Mouse (Mus musculus): ENCODE data around the gene Btbd11. TPM values are rescaled to one million over a fixed set of nuclear protein-coding genes. Genes with fewer than 3 reads are reported as not detected.

The Btbd11 gene
- polyA plus RNA-seq, 1 experiment, result 4.9 TPM

- no peaks in the 10 kb centered on the region for H3K27me3 ChIP-seq (ENCODE audit: control insufficient read depth, insufficient read depth, low read length, poor library complexity, severe bottlenecking)
- H3K4me1 ChIP-seq (ENCODE audit: control insufficient read depth, insufficient read depth, low read length), result peaks cover 32% of the 10 kb centered on the region
- H3K9me3 ChIP-seq (replicated peaks; ENCODE audit: control insufficient read depth, insufficient read depth, low read length, poor library complexity, severe bottlenecking), result no peaks in the 10 kb centered on the region
- no peak overlapping the region for H3K27ac ChIP-seq (ENCODE audit: insufficient read depth, low read length)
- no peaks in the 10 kb centered on the region for H3K36me3 ChIP-seq (ENCODE audit: control insufficient read depth, insufficient read depth, low read length, poor library complexity, severe bottlenecking)
- no peak overlapping the region for H3K4me3 ChIP-seq (ENCODE audit: low read depth, low read length)
- TF ChIP-seq EP300 (IDR thresholded peaks at IDR 0.05; ENCODE audit: insufficient read depth, low read depth, low read length) (no peak), POLR2A (IDR thresholded peaks at IDR 0.05; ENCODE audit: insufficient read depth, low read length) (no peak), CTCF (IDR thresholded peaks at IDR 0.05; ENCODE audit: low read depth, low read length) (no peak)
- H3K9ac ChIP-seq (ENCODE audit: low read depth, poor library complexity, severe bottlenecking), result no peak overlapping the region
These were observed 122.4 kb downstream of the Btbd11 start for GRCm38 (mm10) chr10:85509000-85509399.

DNA sequence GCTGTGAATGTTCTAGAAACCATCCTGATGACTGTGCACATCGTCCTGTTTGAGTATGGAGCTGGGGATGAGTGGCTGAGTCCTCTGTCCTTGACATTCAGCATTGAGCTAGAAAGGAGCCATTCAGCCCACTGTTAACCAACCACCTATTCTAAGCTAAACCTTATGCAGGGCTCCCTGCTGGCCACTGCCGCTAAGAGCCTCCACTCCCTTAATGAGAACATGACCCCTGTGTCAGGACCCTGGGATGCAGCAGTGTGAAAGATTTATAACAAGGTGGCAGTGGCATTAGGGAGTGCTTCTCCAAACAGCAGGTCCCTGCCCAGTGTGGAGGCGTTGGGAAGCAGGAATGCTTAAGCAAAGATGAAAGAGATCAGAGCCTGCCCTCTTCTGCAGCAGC, 123.7 kb downstream of the Btbd11 start:
- H3K27ac ChIP-seq (ENCODE audit: insufficient read depth, low read length), result peak overlapping the region; percentile 60
- H3K4me3 ChIP-seq (ENCODE audit: low read depth, low read length), result no peak overlapping the region
- H3K36me3 ChIP-seq (ENCODE audit: control insufficient read depth, insufficient read depth, low read length, poor library complexity, severe bottlenecking), result no peaks in the 10 kb centered on the region
- no peaks in the 10 kb centered on the region for H3K27me3 ChIP-seq (ENCODE audit: control insufficient read depth, insufficient read depth, low read length, poor library complexity, severe bottlenecking)
- H3K9me3 ChIP-seq (replicated peaks; ENCODE audit: control insufficient read depth, insufficient read depth, low read length, poor library complexity, severe bottlenecking), result no peaks in the 10 kb centered on the region
- TF ChIP-seq POLR2A (IDR thresholded peaks at IDR 0.05; ENCODE audit: insufficient read depth, low read length) (no peak), EP300 (IDR thresholded peaks at IDR 0.05; ENCODE audit: insufficient read depth, low read depth, low read length) (0 out of 2 replicates have a peak, but pooled peaks have one; percentile 72), CTCF (IDR thresholded peaks at IDR 0.05; ENCODE audit: low read depth, low read length) (no peak)
- H3K4me1 ChIP-seq (ENCODE audit: control insufficient read depth, insufficient read depth, low read length), result peaks cover 32% of the 10 kb centered on the region
- no peak overlapping the region for H3K9ac ChIP-seq (ENCODE audit: low read depth, poor library complexity, severe bottlenecking)

DNA sequence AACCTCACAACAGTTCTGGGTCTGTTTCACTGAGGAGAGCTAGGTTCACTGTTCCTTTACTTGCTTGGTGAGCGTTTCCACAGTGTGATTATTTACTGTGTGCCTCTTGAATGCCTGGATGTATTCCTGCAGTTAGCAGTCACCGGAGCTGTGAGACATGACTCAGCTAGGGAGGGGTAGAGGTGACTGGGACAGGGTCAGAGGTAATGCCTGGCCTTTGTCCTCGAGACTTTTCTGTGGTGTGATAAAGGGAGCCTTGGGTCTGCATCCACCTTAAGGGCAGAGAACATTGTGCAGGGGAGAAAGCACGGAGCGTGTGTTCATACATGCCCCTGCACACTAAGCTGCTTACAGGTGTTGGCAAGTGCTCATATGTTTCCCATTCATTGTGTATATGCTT, 126.2 kb downstream of the Btbd11 start:
- Histone ChIP-seq H3K4me3 (ENCODE audit: low read depth, low read length) (no peak overlapping the region), H3K27me3 (ENCODE audit: control insufficient read depth, insufficient read depth, low read length, poor library complexity, severe bottlenecking) (no peaks in the 10 kb centered on the region), H3K27ac (ENCODE audit: insufficient read depth, low read length) (peak overlapping the region; percentile 42; the same call in 1 of the 2 replicates), H3K9ac (ENCODE audit: low read depth, poor library complexity, severe bottlenecking) (no peak overlapping the region), H3K4me1 (ENCODE audit: control insufficient read depth, insufficient read depth, low read length) (peaks cover 26% of the 10 kb centered on the region), H3K9me3 (replicated peaks; ENCODE audit: control insufficient read depth, insufficient read depth, low read length, poor library complexity, severe bottlenecking) (no peaks in the 10 kb centered on the region), H3K36me3 (ENCODE audit: control insufficient read depth, insufficient read depth, low read length, poor library complexity, severe bottlenecking) (no peaks in the 10 kb centered on the region)
- TF ChIP-seq EP300 (IDR thresholded peaks at IDR 0.05; ENCODE audit: insufficient read depth, low read depth, low read length) (peak; percentile 58; the same call in 1 of the 2 replicates), POLR2A (IDR thresholded peaks at IDR 0.05; ENCODE audit: insufficient read depth, low read length) (no peak)

DNA sequence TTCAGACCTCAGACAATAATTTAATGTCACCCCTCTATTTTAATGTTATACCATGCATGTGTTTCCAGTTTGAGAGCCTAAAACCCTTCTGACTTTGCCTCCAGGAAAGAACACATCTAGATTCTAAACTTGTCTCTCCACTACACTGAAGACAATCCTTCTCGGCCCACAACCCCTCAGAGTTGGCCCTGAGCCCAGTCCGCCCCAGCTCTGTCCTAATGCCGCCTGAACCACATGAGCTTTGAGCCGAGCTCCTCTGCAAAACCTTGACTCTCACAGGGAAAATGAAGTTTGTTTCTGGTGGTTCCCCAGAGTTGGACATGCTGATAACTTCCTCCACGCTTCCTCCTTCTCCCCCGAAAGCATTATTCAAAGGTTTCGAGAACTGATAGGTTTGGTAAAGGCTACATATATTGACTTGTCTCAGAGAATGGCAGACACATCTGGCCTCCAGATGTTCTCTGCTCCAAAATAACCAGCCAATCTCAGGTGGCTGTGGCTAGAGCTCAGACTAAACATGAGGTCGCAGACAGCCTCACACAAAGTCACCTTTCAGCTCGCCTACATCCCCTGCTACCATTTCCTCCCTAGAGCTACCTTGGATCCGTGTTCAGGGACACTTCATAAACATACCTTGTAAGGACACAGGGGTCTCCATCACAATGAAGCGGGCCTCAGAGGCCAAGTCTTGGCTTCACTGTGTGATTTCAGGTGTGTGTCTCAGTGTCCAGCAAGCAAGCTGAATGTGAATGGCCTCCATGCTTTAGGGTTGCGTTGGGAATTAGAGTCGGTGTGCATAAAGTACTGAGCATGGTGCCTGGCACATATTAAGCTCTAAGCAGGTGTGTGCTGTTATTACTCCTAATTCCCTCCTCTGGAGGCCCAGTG, 130.9 kb downstream of the Btbd11 start:
- H3K27me3 ChIP-seq (ENCODE audit: control insufficient read depth, insufficient read depth, low read length, poor library complexity, severe bottlenecking), result no peaks in the 10 kb centered on the region
- no peak for TF ChIP-seq EP300 (IDR thresholded peaks at IDR 0.05; ENCODE audit: insufficient read depth, low read depth, low read length)
- no peak for TF ChIP-seq CTCF (IDR thresholded peaks at IDR 0.05; ENCODE audit: low read depth, low read length)
- no peak for TF ChIP-seq POLR2A (IDR thresholded peaks at IDR 0.05; ENCODE audit: insufficient read depth, low read length)
- no peak overlapping the region for H3K9ac ChIP-seq (ENCODE audit: low read depth, poor library complexity, severe bottlenecking)
- no peak overlapping the region for H3K27ac ChIP-seq (ENCODE audit: insufficient read depth, low read length)
- H3K4me3 ChIP-seq (ENCODE audit: low read depth, low read length), result no peak overlapping the region
- no peaks in the 10 kb centered on the region for H3K9me3 ChIP-seq (replicated peaks; ENCODE audit: control insufficient read depth, insufficient read depth, low read length, poor library complexity, severe bottlenecking)
- peaks cover 10% of the 10 kb centered on the region for H3K4me1 ChIP-seq (ENCODE audit: control insufficient read depth, insufficient read depth, low read length)
- no peaks in the 10 kb centered on the region for H3K36me3 ChIP-seq (ENCODE audit: control insufficient read depth, insufficient read depth, low read length, poor library complexity, severe bottlenecking)

DNA sequence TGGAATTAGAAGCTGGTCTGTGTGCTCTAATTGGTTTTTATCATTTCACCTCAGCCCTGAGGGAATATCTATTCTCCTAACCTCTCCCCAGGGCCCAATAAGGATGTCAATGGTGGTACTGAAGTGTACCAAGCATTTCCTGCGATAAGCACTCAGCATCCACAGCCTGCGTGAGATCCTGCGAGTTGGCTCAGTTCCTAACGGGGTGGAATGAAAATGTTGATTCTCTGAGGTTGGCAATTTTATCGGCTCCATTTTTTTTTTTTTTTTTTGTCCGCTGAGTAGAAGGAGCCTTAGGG, 131.4 kb downstream of the Btbd11 start:
- Histone ChIP-seq H3K9me3 (replicated peaks; ENCODE audit: control insufficient read depth, insufficient read depth, low read length, poor library complexity, severe bottlenecking) (no peaks in the 10 kb centered on the region), H3K36me3 (ENCODE audit: control insufficient read depth, insufficient read depth, low read length, poor library complexity, severe bottlenecking) (no peaks in the 10 kb centered on the region), H3K27me3 (ENCODE audit: control insufficient read depth, insufficient read depth, low read length, poor library complexity, severe bottlenecking) (no peaks in the 10 kb centered on the region), H3K4me3 (ENCODE audit: low read depth, low read length) (no peak overlapping the region), H3K27ac (ENCODE audit: insufficient read depth, low read length) (no peak overlapping the region), H3K4me1 (ENCODE audit: control insufficient read depth, insufficient read depth, low read length) (peaks cover 7% of the 10 kb centered on the region), H3K9ac (ENCODE audit: low read depth, poor library complexity, severe bottlenecking) (no peak overlapping the region)
- no peak for TF ChIP-seq CTCF (IDR thresholded peaks at IDR 0.05; ENCODE audit: low read depth, low read length)

GRCm38 (mm10) chr10:85522220-85522760, 135.7 kb downstream of the Btbd11 start:
- Histone ChIP-seq H3K27me3 (ENCODE audit: control insufficient read depth, insufficient read depth, low read length, poor library complexity, severe bottlenecking) (no peaks in the 10 kb centered on the region), H3K9ac (ENCODE audit: low read depth, poor library complexity, severe bottlenecking) (no peak overlapping the region), H3K36me3 (ENCODE audit: control insufficient read depth, insufficient read depth, low read length, poor library complexity, severe bottlenecking) (no peaks in the 10 kb centered on the region), H3K4me1 (ENCODE audit: control insufficient read depth, insufficient read depth, low read length) (peaks cover 2% of the 10 kb centered on the region), H3K9me3 (replicated peaks; ENCODE audit: control insufficient read depth, insufficient read depth, low read length, poor library complexity, severe bottlenecking) (no peaks in the 10 kb centered on the region), H3K4me3 (ENCODE audit: low read depth, low read length) (no peak overlapping the region), H3K27ac (ENCODE audit: insufficient read depth, low read length) (no peak overlapping the region)
- TF ChIP-seq CTCF (IDR thresholded peaks at IDR 0.05; ENCODE audit: low read depth, low read length), result no peak
- no peak for TF ChIP-seq EP300 (IDR thresholded peaks at IDR 0.05; ENCODE audit: insufficient read depth, low read depth, low read length)
- TF ChIP-seq POLR2A (IDR thresholded peaks at IDR 0.05; ENCODE audit: insufficient read depth, low read length), result no peak
